Mouse (Mus musculus) hindbrain, postnatal 0 days (tissue): ENCODE measurements at regions not wholly inside any gene's neighbourhood (a gene's known extent, or its start where the extent isn't known, plus 50 kb on each side); places are given as distances from the start of the nearest gene placed in this dataset.
A peak's percentile ranks its signal among the peaks of the same experiment; 100 is the strongest.

Experiments used
- ATAC-seq: fragments of 200-750 bp; cut with Nextera tagmentation; 2 replicates; pipeline ENCODE4 v1.8.0; 2017; ENCODE audit warnings: mild to moderate bottlenecking, moderate TSS enrichment, moderate library complexity
- DNase-seq: peaks from one replicate; pipeline ENCODE4 v3.0.0-alpha.2; 2015; ENCODE audit warnings: low spot score
- H3K27ac ChIP-seq: fragments of 300-500 bp; sonication (generic); 2 replicates; pipeline ENCODE4 v1.5.1; 2014; ENCODE audit warnings: mild to moderate bottlenecking
- H3K27me3 ChIP-seq: fragments of 300-500 bp; sonication (generic); 2 replicates; pipeline ENCODE4 v1.6.1; 2014; ENCODE audit warnings: low read length, mixed read lengths; ENCODE audit not compliant: insufficient read depth
- H3K36me3 ChIP-seq: fragments of 300-500 bp; sonication (generic); 2 replicates; pipeline ENCODE4 v1.6.1; 2014; ENCODE audit warnings: low read length, mixed read lengths; ENCODE audit not compliant: insufficient read depth
- H3K4me1 ChIP-seq: fragments of 300-500 bp; sonication (generic); 2 replicates; pipeline ENCODE4 v1.6.1; 2014; ENCODE audit warnings: antibody characterized with exemption, low read length, mixed read lengths; ENCODE audit not compliant: insufficient read depth
- H3K4me2 ChIP-seq: fragments of 300-500 bp; sonication (generic); 2 replicates; pipeline ENCODE4 v1.6.1; 2014; ENCODE audit warnings: low read depth, mild to moderate bottlenecking, low read length, moderate library complexity, mixed read lengths
- H3K4me3 ChIP-seq: fragments of 300-500 bp; sonication (generic); 2 replicates; pipeline ENCODE4 v1.5.1; 2014; ENCODE audit warnings: low read length
- H3K9ac ChIP-seq: fragments of 300-500 bp; sonication (generic); replicated peaks from 2 replicates; pipeline ENCODE4 v1.6.1; 2014; ENCODE audit warnings: mild to moderate bottlenecking, low read length, moderate library complexity, mixed read lengths
- H3K9me3 ChIP-seq: fragments of 300-500 bp; sonication (generic); 2 replicates; pipeline ENCODE4 v1.6.1; 2016; ENCODE audit warnings: low read length, mixed read lengths
- CTCF ChIP-seq: IDR thresholded peaks from 2 replicates; pipeline ENCODE4 v1.5.1; 2016; ENCODE audit warnings: antibody characterized with exemption, control low read depth, low read depth
- WGBS: fragments of 180-500 bp; shearing (Covaris S2); extraction: QIAGEN DNeasy Blood & Tissue Kit; methylation state at CpG from one replicate; pipeline ENCODE4 v1.1.7; 2014; 5-methylcytosine and 5-hydroxymethylcytosine counted together

GRCm38 (mm10) chr4:83973162-83973561 lies 447.8 kb downstream of the Ccdc171 start:
- Histone ChIP-seq H3K27me3 (no peaks in the 10 kb centered on the region), H3K4me1 (peaks cover 3% of the 10 kb centered on the region; the same call in 1 of the 2 replicates), H3K36me3 (no peaks in the 10 kb centered on the region), H3K9ac (no peak overlapping the region), H3K27ac (no peak overlapping the region), H3K4me2 (no peak overlapping the region), H3K9me3 (no peaks in the 10 kb centered on the region), H3K4me3 (no peak overlapping the region)
- no peak for TF ChIP-seq CTCF
- WGBS: 89% methylated on average over 4 of the region's 4 CpGs
- no peak for ATAC-seq
- no peak for DNase-seq

GRCm38 (mm10) chr4:83974214-83975012 lies 449.1 kb downstream of the Ccdc171 start:
- H3K9me3 ChIP-seq: no peaks in the 10 kb centered on the region
- 88% methylated on average over 7 of the region's 7 CpGs for WGBS

GRCm38 (mm10) chr4:83975569-83975968 lies 450.2 kb downstream of the Ccdc171 start:
- 74% methylated on average over 5 of the region's 5 CpGs for WGBS
- no peaks in the 10 kb centered on the region for H3K9me3 ChIP-seq

More at GRCm38 (mm10) chr4:83974214-83975012, 449.1 kb downstream of the Ccdc171 start:
- Histone ChIP-seq H3K9ac (no peak overlapping the region), H3K4me3 (no peak overlapping the region), H3K4me2 (no peak overlapping the region), H3K4me1 (peaks cover 3% of the 10 kb centered on the region; the same call in 1 of the 2 replicates), H3K36me3 (no peaks in the 10 kb centered on the region), H3K27me3 (no peaks in the 10 kb centered on the region), H3K27ac (no peak overlapping the region)
- DNase-seq: no peak
- TF ChIP-seq CTCF: no peak
- no peak for ATAC-seq

GRCm38 (mm10) chr4:83976067-83976466 lies 450.7 kb downstream of the Ccdc171 start:
- Histone ChIP-seq H3K4me2 (no peak overlapping the region), H3K9me3 (no peaks in the 10 kb centered on the region), H3K27ac (no peak overlapping the region), H3K36me3 (no peaks in the 10 kb centered on the region), H3K4me3 (no peak overlapping the region), H3K27me3 (no peaks in the 10 kb centered on the region), H3K4me1 (peaks cover 3% of the 10 kb centered on the region; the same call in 1 of the 2 replicates), H3K9ac (no peak overlapping the region)
- TF ChIP-seq CTCF: no peak
- ATAC-seq (peak; percentile 27; the same call in 1 of the 2 replicates), DNase-seq (peak; percentile 21)
- 45% methylated on average over 12 of the region's 12 CpGs for WGBS

More at GRCm38 (mm10) chr4:83975569-83975968, 450.2 kb downstream of the Ccdc171 start:
- Histone ChIP-seq H3K27ac (no peak overlapping the region), H3K36me3 (no peaks in the 10 kb centered on the region), H3K4me1 (peaks cover 3% of the 10 kb centered on the region; the same call in 1 of the 2 replicates), H3K9ac (no peak overlapping the region), H3K27me3 (no peaks in the 10 kb centered on the region), H3K4me3 (no peak overlapping the region), H3K4me2 (no peak overlapping the region)
- no peak for TF ChIP-seq CTCF
- DNase-seq (no peak), ATAC-seq (no peak)

- no peaks in the 10 kb centered on the region for H3K27me3 ChIP-seq
- 60% methylated on average over 4 of the region's 4 CpGs for WGBS
Measured at GRCm38 (mm10) chr4:83979088-83979487, 453.7 kb downstream of the Ccdc171 start.

GRCm38 (mm10) chr4:83984671-83985391 lies 459.5 kb downstream of the Ccdc171 start:
- peak; percentile 53 for DNase-seq
- TF ChIP-seq CTCF: no peak
- Histone ChIP-seq H3K36me3 (no peaks in the 10 kb centered on the region), H3K4me1 (no peaks in the 10 kb centered on the region), H3K9ac (no peak overlapping the region), H3K4me2 (no peak overlapping the region), H3K9me3 (no peaks in the 10 kb centered on the region), H3K4me3 (no peak overlapping the region), H3K27ac (no peak overlapping the region), H3K27me3 (no peaks in the 10 kb centered on the region)
- ATAC-seq: peak; percentile 78; the same call in 1 of the 2 replicates
- WGBS: 70% methylated on average over 15 of the region's 15 CpGs

More at GRCm38 (mm10) chr4:83979088-83979487, 453.7 kb downstream of the Ccdc171 start:
- H3K4me1 ChIP-seq: peaks cover 3% of the 10 kb centered on the region; the same call in 1 of the 2 replicates
- no peak overlapping the region for H3K4me3 ChIP-seq
- H3K9ac ChIP-seq: no peak overlapping the region
- DNase-seq (no peak), ATAC-seq (no peak)
- H3K9me3 ChIP-seq: no peaks in the 10 kb centered on the region
- no peaks in the 10 kb centered on the region for H3K36me3 ChIP-seq
- TF ChIP-seq CTCF: no peak
- no peak overlapping the region for H3K4me2 ChIP-seq
- H3K27ac ChIP-seq: no peak overlapping the region
